Mouse (Mus musculus): Measurements from ENCODE around the gene Olfr718-ps1. TPM values are rescaled to one million over a fixed set of nuclear protein-coding genes. Genes with fewer than 3 reads are reported as not detected.
"Not testable (repeated sequence)": the region's sequence is repeated elsewhere in the genome, so short reads cannot be mapped to it uniquely, and the experiment has no call there.

The Olfr718-ps1 gene
- not detected in 2 replicates for polyA plus RNA-seq (2011; ENCODE audit: insufficient read length, low read depth, missing spikeins)

GRCm38 (mm10) chr5:143147481-143147880, at the start of gene Olfr718-ps1:
Olfr718-ps1 (minus strand) TSS chr5:143147581.
- no peak for TF ChIP-seq POLR2A (IDR thresholded peaks at IDR 0.05; ENCODE audit: low read depth, low read length)
- TF ChIP-seq CTCF (IDR thresholded peaks at IDR 0.05; ENCODE audit: borderline replicate concordance, insufficient read depth, low read length), result no peak
- Histone ChIP-seq H3K27ac (ENCODE audit: insufficient read depth, low read length) (no peak within 1 kb of the TSS), H3K4me1 (ENCODE audit: control insufficient read depth, insufficient read depth, low read length) (no peaks in the 10 kb centered on the region)

GRCm38 (mm10) chr5:143196506-143196905, 49.1 kb upstream of the Olfr718-ps1 start:
- no peak overlapping the region for H3K4me3 ChIP-seq (ENCODE audit: insufficient read depth, low read length)
- no peak overlapping the region for H3K27ac ChIP-seq (ENCODE audit: insufficient read depth, low read length)
- TF ChIP-seq POLR2A (IDR thresholded peaks at IDR 0.05; ENCODE audit: low read depth, low read length), result no peak
- no peak for TF ChIP-seq CTCF (IDR thresholded peaks at IDR 0.05; ENCODE audit: borderline replicate concordance, insufficient read depth, low read length)
- no peaks in the 10 kb centered on the region; the same call in 1 of the 2 replicates for H3K4me1 ChIP-seq (ENCODE audit: control insufficient read depth, insufficient read depth, low read length)

More at GRCm38 (mm10) chr5:143147481-143147880, at the start of gene Olfr718-ps1:
- no peak within 1 kb of the TSS for H3K4me3 ChIP-seq (ENCODE audit: insufficient read depth, low read length)

- TF ChIP-seq CTCF (IDR thresholded peaks at IDR 0.05; ENCODE audit: borderline replicate concordance, insufficient read depth, low read length), result no peak
- no peak for TF ChIP-seq POLR2A (IDR thresholded peaks at IDR 0.05; ENCODE audit: low read depth, low read length)
- Histone ChIP-seq H3K4me3 (ENCODE audit: insufficient read depth, low read length) (no peak overlapping the region), H3K4me1 (ENCODE audit: control insufficient read depth, insufficient read depth, low read length) (no peaks in the 10 kb centered on the region; the same call in 1 of the 2 replicates), H3K27ac (ENCODE audit: insufficient read depth, low read length) (no peak overlapping the region)
Observed at GRCm38 (mm10) chr5:143195166-143195565, 47.8 kb upstream of the Olfr718-ps1 start.

GRCm38 (mm10) chr5:143194747-143195146, 47.4 kb upstream of the Olfr718-ps1 start:
- not testable (repeated sequence) for H3K4me3 ChIP-seq (ENCODE audit: insufficient read depth, low read length); H3K27ac ChIP-seq (ENCODE audit: insufficient read depth, low read length); H3K4me1 ChIP-seq (ENCODE audit: control insufficient read depth, insufficient read depth, low read length)

- H3K27ac ChIP-seq (ENCODE audit: insufficient read depth, low read length), result no peak overlapping the region
- TF ChIP-seq CTCF (IDR thresholded peaks at IDR 0.05; ENCODE audit: borderline replicate concordance, insufficient read depth, low read length) (no peak), POLR2A (IDR thresholded peaks at IDR 0.05; ENCODE audit: low read depth, low read length) (no peak)
- H3K4me1 ChIP-seq (ENCODE audit: control insufficient read depth, insufficient read depth, low read length), result no peaks in the 10 kb centered on the region; the same call in 1 of the 2 replicates
- H3K4me3 ChIP-seq (ENCODE audit: insufficient read depth, low read length), result no peak overlapping the region
Observed at GRCm38 (mm10) chr5:143192806-143193205, 45.4 kb upstream of the Olfr718-ps1 start.

GRCm38 (mm10) chr5:143188014-143188413, 40.6 kb upstream of the Olfr718-ps1 start:
- H3K4me3 ChIP-seq (ENCODE audit: insufficient read depth, low read length); H3K4me1 ChIP-seq (ENCODE audit: control insufficient read depth, insufficient read depth, low read length); H3K27ac ChIP-seq (ENCODE audit: insufficient read depth, low read length): not testable (repeated sequence)

- TF ChIP-seq POLR2A (IDR thresholded peaks at IDR 0.05; ENCODE audit: low read depth, low read length), result peak; percentile 94
- TF ChIP-seq CTCF (IDR thresholded peaks at IDR 0.05; ENCODE audit: borderline replicate concordance, insufficient read depth, low read length), result no peak
- peaks cover 4% of the 10 kb centered on the region for H3K4me1 ChIP-seq (ENCODE audit: control insufficient read depth, insufficient read depth, low read length)
- no peak within 1 kb of the TSS for H3K27ac ChIP-seq (ENCODE audit: insufficient read depth, low read length)
- H3K4me3 ChIP-seq (ENCODE audit: insufficient read depth, low read length), result peak within 1 kb of the TSS; percentile 59
Observed at GRCm38 (mm10) chr5:143180255-143181076, 33.1 kb upstream of the Olfr718-ps1 start, which contains the start of the genes Rbak and Spdye4b. Rbak (minus strand) TSS chr5:143180775. Spdye4b (plus strand) TSS chr5:143181017.

- peaks cover 4% of the 10 kb centered on the region for H3K4me1 ChIP-seq (ENCODE audit: control insufficient read depth, insufficient read depth, low read length)
- H3K4me3 ChIP-seq (ENCODE audit: insufficient read depth, low read length), result peak overlapping the region; percentile 2; the same call in 1 of the 2 replicates
- TF ChIP-seq POLR2A (IDR thresholded peaks at IDR 0.05; ENCODE audit: low read depth, low read length) (no peak), CTCF (IDR thresholded peaks at IDR 0.05; ENCODE audit: borderline replicate concordance, insufficient read depth, low read length) (no peak)
Observed at GRCm38 (mm10) chr5:143179179-143179578, 31.8 kb upstream of the Olfr718-ps1 start.

GRCm38 (mm10) chr5:143177541-143178200, 30.3 kb upstream of the Olfr718-ps1 start:
- H3K27ac ChIP-seq (ENCODE audit: insufficient read depth, low read length), result no peak overlapping the region
- no peak overlapping the region for H3K4me3 ChIP-seq (ENCODE audit: insufficient read depth, low read length)
- TF ChIP-seq CTCF (IDR thresholded peaks at IDR 0.05; ENCODE audit: borderline replicate concordance, insufficient read depth, low read length) (no peak), POLR2A (IDR thresholded peaks at IDR 0.05; ENCODE audit: low read depth, low read length) (no peak)
- peaks cover 4% of the 10 kb centered on the region for H3K4me1 ChIP-seq (ENCODE audit: control insufficient read depth, insufficient read depth, low read length)

More at GRCm38 (mm10) chr5:143179179-143179578, 31.8 kb upstream of the Olfr718-ps1 start:
- H3K27ac ChIP-seq (ENCODE audit: insufficient read depth, low read length), result no peak overlapping the region

GRCm38 (mm10) chr5:143175970-143176369, 28.6 kb upstream of the Olfr718-ps1 start:
- TF ChIP-seq CTCF (IDR thresholded peaks at IDR 0.05; ENCODE audit: borderline replicate concordance, insufficient read depth, low read length), result no peak
- TF ChIP-seq POLR2A (IDR thresholded peaks at IDR 0.05; ENCODE audit: low read depth, low read length), result no peak
- Histone ChIP-seq H3K4me1 (ENCODE audit: control insufficient read depth, insufficient read depth, low read length) (peaks cover 4% of the 10 kb centered on the region), H3K27ac (ENCODE audit: insufficient read depth, low read length) (no peak overlapping the region), H3K4me3 (ENCODE audit: insufficient read depth, low read length) (no peak overlapping the region)
